Mouse (Mus musculus): Measurements from ENCODE around the gene Cldn7. TPM values are rescaled to one million over a fixed set of nuclear protein-coding genes. Genes with fewer than 3 reads are reported as not detected.

The Cldn7 gene
- polyA plus RNA-seq, 1 experiment from 2014 or later = 117 TPM

- H3K27ac ChIP-seq (ENCODE audit: low read depth, low read length) = peak overlapping the region; percentile 98
- peaks cover 48% of the 10 kb centered on the region for H3K36me3 ChIP-seq (ENCODE audit: control insufficient read depth, insufficient read depth, low read length)
- no peaks in the 10 kb centered on the region for H3K27me3 ChIP-seq (ENCODE audit: control insufficient read depth, insufficient read depth, low read length)
- peak; percentile 0; the same call in 1 of the 2 replicates for ATAC-seq (ENCODE audit: low FRiP score, low TSS enrichment)
- peaks cover 20% of the 10 kb centered on the region for H3K4me1 ChIP-seq (ENCODE audit: control insufficient read depth, insufficient read depth, low read length)
- H3K9ac ChIP-seq (ENCODE audit: low read depth, low read length) = peak overlapping the region; percentile 98
- peak overlapping the region; percentile 99 for H3K4me3 ChIP-seq (ENCODE audit: low read length)
- H3K9me3 ChIP-seq (ENCODE audit: control insufficient read depth, low read length) = no peaks in the 10 kb centered on the region
- 1% methylated on average over 60 of the region's 66 CpGs for WGBS
- H3K4me2 ChIP-seq (replicated peaks; ENCODE audit: low read depth, low read length) = peak overlapping the region; percentile 49
Measured at GRCm38 (mm10) chr11:69996161-69997061, 31.8 kb downstream of the Cldn7 start.

- Histone ChIP-seq H3K9ac (ENCODE audit: low read depth, low read length) (peak overlapping the region; percentile 98), H3K4me1 (ENCODE audit: control insufficient read depth, insufficient read depth, low read length) (peaks cover 27% of the 10 kb centered on the region), H3K36me3 (ENCODE audit: control insufficient read depth, insufficient read depth, low read length) (peaks cover 48% of the 10 kb centered on the region), H3K9me3 (ENCODE audit: control insufficient read depth, low read length) (no peaks in the 10 kb centered on the region), H3K4me2 (replicated peaks; ENCODE audit: low read depth, low read length) (peak overlapping the region; percentile 49), H3K27ac (ENCODE audit: low read depth, low read length) (peak overlapping the region; percentile 98), H3K4me3 (ENCODE audit: low read length) (peak overlapping the region; percentile 99), H3K27me3 (ENCODE audit: control insufficient read depth, insufficient read depth, low read length) (no peaks in the 10 kb centered on the region)
- WGBS = 2% methylated on average over 28 of the region's 44 CpGs
- ATAC-seq (ENCODE audit: low FRiP score, low TSS enrichment) = peak; percentile 75
Measured at GRCm38 (mm10) chr11:69997070-69997509, 32.5 kb downstream of the Cldn7 start.

GRCm38 (mm10) chr11:69998567-69999491, 34.2 kb downstream of the Cldn7 start:
- no peaks in the 10 kb centered on the region for H3K9me3 ChIP-seq (ENCODE audit: control insufficient read depth, low read length)
- no peak overlapping the region for H3K27ac ChIP-seq (ENCODE audit: low read depth, low read length)
- no peak overlapping the region for H3K9ac ChIP-seq (ENCODE audit: low read depth, low read length)
- 92% methylated on average over 27 of the region's 27 CpGs for WGBS
- H3K27me3 ChIP-seq (ENCODE audit: control insufficient read depth, insufficient read depth, low read length) = no peaks in the 10 kb centered on the region
- peaks cover 37% of the 10 kb centered on the region for H3K36me3 ChIP-seq (ENCODE audit: control insufficient read depth, insufficient read depth, low read length)
- no peak for ATAC-seq (ENCODE audit: low FRiP score, low TSS enrichment)
- no peak overlapping the region for H3K4me2 ChIP-seq (replicated peaks; ENCODE audit: low read depth, low read length)
- peaks cover 31% of the 10 kb centered on the region for H3K4me1 ChIP-seq (ENCODE audit: control insufficient read depth, insufficient read depth, low read length)
- no peak overlapping the region; the same call in 1 of the 2 replicates for H3K4me3 ChIP-seq (ENCODE audit: low read length)

- 62% methylated on average over 8 of the region's 8 CpGs for WGBS
- peaks cover 31% of the 10 kb centered on the region for H3K4me1 ChIP-seq (ENCODE audit: control insufficient read depth, insufficient read depth, low read length)
- peak overlapping the region; percentile 13; the same call in 1 of the 2 replicates for H3K27ac ChIP-seq (ENCODE audit: low read depth, low read length)
Measured at GRCm38 (mm10) chr11:69999666-70000065, 35.1 kb downstream of the Cldn7 start.

GRCm38 (mm10) chr11:70000396-70000898, 35.9 kb downstream of the Cldn7 start, which contains the start of gene Dvl2:
Gene Dvl2, plus strand, starts transcription at chr11:70000595.
- ATAC-seq (ENCODE audit: low FRiP score, low TSS enrichment) = peak; percentile 53
- no peaks in the 10 kb centered on the region for H3K9me3 ChIP-seq (ENCODE audit: control insufficient read depth, low read length)
- no peaks in the 10 kb centered on the region for H3K27me3 ChIP-seq (ENCODE audit: control insufficient read depth, insufficient read depth, low read length)
- H3K36me3 ChIP-seq (ENCODE audit: control insufficient read depth, insufficient read depth, low read length) = peaks cover 36% of the 10 kb centered on the region
- H3K9ac ChIP-seq (ENCODE audit: low read depth, low read length) = peak within 1 kb of the TSS; percentile 86
- peaks cover 31% of the 10 kb centered on the region for H3K4me1 ChIP-seq (ENCODE audit: control insufficient read depth, insufficient read depth, low read length)
- WGBS = under 1% methylated on average over 48 of the region's 48 CpGs
- peak within 1 kb of the TSS; percentile 85 for H3K4me2 ChIP-seq (replicated peaks; ENCODE audit: low read depth, low read length)
- H3K4me3 ChIP-seq (ENCODE audit: low read length) = peak within 1 kb of the TSS; percentile 88
- peak within 1 kb of the TSS; percentile 96 for H3K27ac ChIP-seq (ENCODE audit: low read depth, low read length)

More at GRCm38 (mm10) chr11:69999666-70000065, 35.1 kb downstream of the Cldn7 start:
- Histone ChIP-seq H3K4me2 (replicated peaks; ENCODE audit: low read depth, low read length) (no peak overlapping the region), H3K9ac (ENCODE audit: low read depth, low read length) (no peak overlapping the region), H3K4me3 (ENCODE audit: low read length) (no peak overlapping the region), H3K36me3 (ENCODE audit: control insufficient read depth, insufficient read depth, low read length) (peaks cover 30% of the 10 kb centered on the region), H3K27me3 (ENCODE audit: control insufficient read depth, insufficient read depth, low read length) (no peaks in the 10 kb centered on the region), H3K9me3 (ENCODE audit: control insufficient read depth, low read length) (no peaks in the 10 kb centered on the region)
- no peak for ATAC-seq (ENCODE audit: low FRiP score, low TSS enrichment)

GRCm38 (mm10) chr11:70001159-70001558, 36.6 kb downstream of the Cldn7 start:
- Histone ChIP-seq H3K9me3 (ENCODE audit: control insufficient read depth, low read length) (no peaks in the 10 kb centered on the region), H3K4me2 (replicated peaks; ENCODE audit: low read depth, low read length) (peak overlapping the region; percentile 85), H3K27me3 (ENCODE audit: control insufficient read depth, insufficient read depth, low read length) (no peaks in the 10 kb centered on the region), H3K4me3 (ENCODE audit: low read length) (peak overlapping the region; percentile 88), H3K27ac (ENCODE audit: low read depth, low read length) (peak overlapping the region; percentile 96), H3K4me1 (ENCODE audit: control insufficient read depth, insufficient read depth, low read length) (peaks cover 31% of the 10 kb centered on the region), H3K36me3 (ENCODE audit: control insufficient read depth, insufficient read depth, low read length) (peaks cover 43% of the 10 kb centered on the region), H3K9ac (ENCODE audit: low read depth, low read length) (peak overlapping the region; percentile 86)
- WGBS = 13% methylated on average over 8 of the region's 8 CpGs
- no peak for ATAC-seq (ENCODE audit: low FRiP score, low TSS enrichment)

- Histone ChIP-seq H3K27me3 (ENCODE audit: control insufficient read depth, insufficient read depth, low read length) (no peaks in the 10 kb centered on the region), H3K36me3 (ENCODE audit: control insufficient read depth, insufficient read depth, low read length) (peaks cover 50% of the 10 kb centered on the region), H3K27ac (ENCODE audit: low read depth, low read length) (no peak overlapping the region), H3K4me2 (replicated peaks; ENCODE audit: low read depth, low read length) (peak overlapping the region; percentile 85), H3K9me3 (ENCODE audit: control insufficient read depth, low read length) (no peaks in the 10 kb centered on the region), H3K4me3 (ENCODE audit: low read length) (peak overlapping the region; percentile 88), H3K4me1 (ENCODE audit: control insufficient read depth, insufficient read depth, low read length) (peaks cover 31% of the 10 kb centered on the region), H3K9ac (ENCODE audit: low read depth, low read length) (peak overlapping the region; percentile 86; the same call in 1 of the 2 replicates)
- ATAC-seq (ENCODE audit: low FRiP score, low TSS enrichment) = no peak
Measured at GRCm38 (mm10) chr11:70001865-70002264, 37.3 kb downstream of the Cldn7 start.

GRCm38 (mm10) chr11:70002471-70002870, 37.9 kb downstream of the Cldn7 start:
- Histone ChIP-seq H3K9ac (ENCODE audit: low read depth, low read length) (no peak overlapping the region), H3K27ac (ENCODE audit: low read depth, low read length) (no peak overlapping the region)
- 87% methylated on average over 2 of the region's 2 CpGs for WGBS

More at GRCm38 (mm10) chr11:70002471-70002870, 37.9 kb downstream of the Cldn7 start:
- peaks cover 55% of the 10 kb centered on the region for H3K36me3 ChIP-seq (ENCODE audit: control insufficient read depth, insufficient read depth, low read length)
- ATAC-seq (ENCODE audit: low FRiP score, low TSS enrichment) = no peak
- H3K4me3 ChIP-seq (ENCODE audit: low read length) = no peak overlapping the region
- H3K4me2 ChIP-seq (replicated peaks; ENCODE audit: low read depth, low read length) = peak overlapping the region; percentile 85; the same call in 1 of the 2 replicates
- no peaks in the 10 kb centered on the region for H3K9me3 ChIP-seq (ENCODE audit: control insufficient read depth, low read length)
- H3K4me1 ChIP-seq (ENCODE audit: control insufficient read depth, insufficient read depth, low read length) = peaks cover 29% of the 10 kb centered on the region
- no peaks in the 10 kb centered on the region for H3K27me3 ChIP-seq (ENCODE audit: control insufficient read depth, insufficient read depth, low read length)

Measured in kidney, embryonic 14.5 days (tissue).